Mouse (Mus musculus) kidney, adult 2 months (tissue): ENCODE measurements at regions not wholly inside any gene's neighbourhood (a gene's known extent, or its start where the extent isn't known, plus 50 kb on each side); places are given as distances from the start of the nearest gene placed in this dataset.

ENCODE experiments used
- CTCF ChIP-seq: fragments of 200-500 bp; conservative IDR thresholded peaks from 2 replicates; pipeline ENCODE4 v1.5.1; 2011; ENCODE audit warnings: low read depth, mild to moderate bottlenecking, control low read depth, low read length, moderate library complexity, mixed read lengths; ENCODE audit not compliant: insufficient read depth, insufficient read length
- POLR2A ChIP-seq: fragments of 200-500 bp; IDR thresholded peaks from one replicate; pipeline ENCODE4 v1.6.1; 2011; ENCODE audit warnings: low read depth, low read length, control low read depth

- TF ChIP-seq CTCF (no peak), POLR2A (no peak)
Observed at GRCm38 (mm10) chr3:80084168-80084567, 199.8 kb downstream of the Fam198b start.
